Mouse (Mus musculus) left cerebral cortex, postnatal 25 days (tissue): ENCODE data around the gene Olfr314. TPM values are rescaled to one million over a fixed set of nuclear protein-coding genes. Genes with fewer than 3 reads are reported as not detected.
"Not testable (repeated sequence)": the region's sequence is repeated elsewhere in the genome, so short reads cannot be mapped to it uniquely, and the experiment has no call there.

Source experiments
- DNase-seq, 2 experiments: peaks; one replicate each; pipeline ENCODE4 v3.0.0; 2022; ENCODE audit warnings: low spot score in 2 of 2, mixed read lengths in 1 of 2
- intact Hi-C: fragments of 180-260 bp; cut with DNase I; formaldehyde crosslinking; loops from one replicate; pipeline ENCODE4 v1.15.1; 2025
- total RNA-seq, 2 experiments: library from RNA; stranded (reverse); gene quantifications; 2 replicates each; pipeline ENCODE4 v1.2.3; 2021

Gene Olfr314
- total RNA-seq: not detected

- intact Hi-C loops: no loop called here
- no peak for DNase-seq
These were observed at the start of gene Olfr314 for GRCm38 (mm10) chr11:58782480-58783089. TSS of gene Olfr314 (plus strand) at chr11:58782952.

- DNase-seq: peak; percentile 21 to 80
- intact Hi-C loops: no loop called here
These were observed 49.4 kb upstream of the Olfr314 start for GRCm38 (mm10) chr11:58733372-58733771.

- no peak for DNase-seq
- intact Hi-C loops: no loop called here
These were observed 43.9 kb upstream of the Olfr314 start, which contains the start of gene Olfr317 for GRCm38 (mm10) chr11:58738792-58739262. TSS of gene Olfr317 (minus strand) at chr11:58739212.

- intact Hi-C loops: not testable (repeated sequence)
- DNase-seq: peak; percentile 42 to 81
These were observed 31.7 kb upstream of the Olfr314 start for GRCm38 (mm10) chr11:58751096-58751495.

GRCm38 (mm10) chr11:58752434-58752833, 30.3 kb upstream of the Olfr314 start, which contains the start of gene Olfr316:
TSS of gene Olfr316 (plus strand) at chr11:58752734.
- DNase-seq: no peak
- intact Hi-C loops: no loop called here

GRCm38 (mm10) chr11:58772888-58773287, 9.9 kb upstream of the Olfr314 start, which contains the start of gene Olfr315:
TSS of gene Olfr315 (plus strand) at chr11:58773188.
- intact Hi-C loops: no loop called here
- DNase-seq: no peak

- DNase-seq: no peak
- intact Hi-C loops: no loop called here
These were observed 1.4 kb downstream of the Olfr314 start for GRCm38 (mm10) chr11:58784182-58784581.

GRCm38 (mm10) chr11:58787651-58788050, 4.9 kb downstream of the Olfr314 start:
- DNase-seq: no peak
- intact Hi-C loops: no loop called here

- no peak for DNase-seq
- intact Hi-C loops: no loop called here
These were observed 5.6 kb downstream of the Olfr314 start for GRCm38 (mm10) chr11:58788346-58788745.

- intact Hi-C loops: no loop called here
- peak in 1 of 2 experiments; percentile 4 for DNase-seq
These were observed 6.8 kb downstream of the Olfr314 start for GRCm38 (mm10) chr11:58789532-58789931.

- intact Hi-C loops: no loop called here
- no peak for DNase-seq
These were observed 7.3 kb downstream of the Olfr314 start for GRCm38 (mm10) chr11:58790053-58790452.

- DNase-seq: no peak
- intact Hi-C loops: no loop called here
These were observed 7.9 kb downstream of the Olfr314 start for GRCm38 (mm10) chr11:58790646-58791045.

- intact Hi-C loops: loop anchor here (5.0 kb wide), 1 partner anchor 51 kb away; the partner anchor contains the start of gene Gm12258
- DNase-seq: no peak
These were observed 13.1 kb downstream of the Olfr314 start for GRCm38 (mm10) chr11:58795856-58796255.

GRCm38 (mm10) chr11:58796850-58797249, 14.1 kb downstream of the Olfr314 start:
- peak; percentile 76 to 89 for DNase-seq
- intact Hi-C loops: loop anchor here (5.0 kb wide), 1 partner anchor 50 kb away; the partner anchor contains the start of gene Gm12258

GRCm38 (mm10) chr11:58799747-58800146, 17.0 kb downstream of the Olfr314 start:
- intact Hi-C loops: loop anchor here (5.0 kb wide), 1 partner anchor 48 kb away; the partner anchor contains the start of gene Gm12258
- DNase-seq: peak; percentile 9 to 61

GRCm38 (mm10) chr11:58801558-58802228, 18.9 kb downstream of the Olfr314 start, which contains the start of gene Fam183b:
TSS of gene Fam183b (minus strand) at chr11:58801960.
- peak; percentile 19 for DNase-seq
- intact Hi-C loops: no loop called here

GRCm38 (mm10) chr11:58803871-58804270, 21.1 kb downstream of the Olfr314 start:
- intact Hi-C loops: no loop called here

GRCm38 (mm10) chr11:58804393-58804792, 21.6 kb downstream of the Olfr314 start:
- DNase-seq: no peak
- intact Hi-C loops: no loop called here

More at GRCm38 (mm10) chr11:58803871-58804270, 21.1 kb downstream of the Olfr314 start:
- no peak for DNase-seq

GRCm38 (mm10) chr11:58812001-58812400, 29.2 kb downstream of the Olfr314 start:
- DNase-seq: no peak
- intact Hi-C loops: no loop called here

- DNase-seq, intact Hi-C loops: not testable (repeated sequence)
These were observed 31.9 kb downstream of the Olfr314 start, which contains the start of gene Olfr313 for GRCm38 (mm10) chr11:58814700-58815099. TSS of gene Olfr313 (plus strand) at chr11:58815000.
